Mouse (Mus musculus) embryonic fibroblast, embryonic 13.5 days (primary cell): ENCODE measurements around the gene Zfp36l1.

Experiments
- CTCF ChIP-seq: IDR thresholded peaks from 2 replicates; pipeline ENCODE4 v1.5.1; 2011; ENCODE audit warnings: mild to moderate bottlenecking, control low read depth, low read length, moderate library complexity, borderline replicate concordance; ENCODE audit not compliant: insufficient read depth
- POLR2A ChIP-seq: IDR thresholded peaks from 2 replicates; pipeline ENCODE4 v1.6.1; 2011; ENCODE audit warnings: low read depth, mild to moderate bottlenecking, control low read depth, low read length, moderate library complexity

DNA sequence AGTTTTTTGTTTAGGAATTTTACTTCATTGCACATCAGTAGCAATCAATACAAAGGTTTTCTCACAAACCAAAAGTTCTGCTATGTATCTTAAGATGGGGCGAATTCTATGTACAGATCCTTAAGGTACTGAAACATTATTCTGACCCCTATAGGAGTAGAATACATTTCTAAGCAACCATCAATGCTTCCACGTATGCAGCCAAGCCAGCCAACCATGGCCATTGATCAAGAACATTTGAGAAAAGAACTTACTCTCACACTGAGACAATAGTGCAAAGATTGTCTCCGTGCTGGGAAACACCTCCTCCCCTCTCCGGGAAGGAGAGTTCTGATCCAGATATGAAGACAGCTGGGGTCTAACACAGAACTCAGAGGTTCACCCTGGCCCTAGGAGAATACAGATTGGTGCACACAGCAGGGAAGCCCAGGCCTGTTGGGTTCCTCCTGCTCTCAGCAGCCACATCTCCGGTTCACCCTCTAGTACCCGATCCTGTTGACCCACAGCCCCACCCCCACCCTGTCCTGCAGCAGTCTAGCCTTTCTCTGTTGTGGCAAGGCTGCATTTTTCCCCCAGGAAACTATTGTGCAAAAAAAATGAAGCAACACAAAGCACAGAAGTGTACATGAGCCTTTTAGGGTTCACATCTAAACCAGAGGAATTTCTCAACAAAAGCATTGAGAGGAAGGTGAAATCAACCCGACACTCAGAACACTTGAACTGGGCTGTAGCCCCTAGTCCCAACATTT is 49.2 kb downstream of the Zfp36l1 start:
- TF ChIP-seq POLR2A (no peak), CTCF (no peak)
